Mouse (Mus musculus): Measurements from ENCODE around the gene Irf2.

Gene Irf2

GRCm38 (mm10) chr8:46739003-46739949 lies at the start of gene Irf2:
TSS of gene Irf2 (plus strand) at chr8:46739732.
- DNase-seq, result peak; percentile 92

- DNase-seq, result no peak
These were observed 49.4 kb upstream of the Irf2 start for GRCm38 (mm10) chr8:46690111-46690510.

DNA sequence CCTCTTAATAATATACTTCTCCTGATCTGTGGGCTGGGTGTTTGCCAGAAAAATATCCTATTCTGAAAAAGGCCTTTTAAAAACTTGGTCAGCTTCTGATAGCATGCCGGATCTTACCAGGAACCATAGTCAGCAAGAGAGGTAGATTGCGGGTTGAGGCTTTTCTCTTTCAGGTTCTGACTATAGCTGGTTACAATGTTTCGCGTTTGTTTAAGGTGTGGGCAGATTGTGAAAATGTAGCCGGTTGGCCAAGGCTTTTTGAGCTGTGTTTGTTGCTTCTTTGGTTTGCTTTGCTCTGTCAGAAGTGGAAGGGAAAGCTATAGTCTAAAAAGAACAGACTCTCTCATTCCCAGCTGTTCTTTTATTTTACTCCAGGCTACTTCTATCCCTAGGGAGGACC lies 49.0 kb upstream of the Irf2 start:
- DNase-seq, result no peak

GRCm38 (mm10) chr8:46691360-46691759 lies 48.2 kb upstream of the Irf2 start:
- DNase-seq, result no peak

- DNase-seq, result no peak
These were observed 43.1 kb upstream of the Irf2 start for GRCm38 (mm10) chr8:46696256-46697041.

DNA sequence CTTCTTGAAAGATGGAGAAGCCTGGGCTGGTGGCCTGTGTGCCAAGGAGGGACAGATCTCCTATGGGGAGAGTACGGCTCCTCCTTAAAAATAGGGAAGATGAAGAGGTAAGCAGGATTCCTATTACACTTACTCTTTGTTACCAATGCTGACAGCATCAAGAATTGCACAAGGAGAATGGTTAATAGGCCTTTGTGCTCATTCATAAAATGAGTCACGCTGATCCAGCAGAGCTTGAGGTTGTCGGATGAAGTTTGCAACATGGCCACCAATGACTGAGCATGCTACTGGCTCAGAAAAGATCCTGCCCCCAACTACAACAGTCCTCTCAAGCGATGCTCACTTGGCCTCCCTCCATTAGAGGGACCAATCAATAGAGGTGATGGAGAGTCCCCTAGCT lies 42.0 kb upstream of the Irf2 start:
- no peak for DNase-seq

GRCm38 (mm10) chr8:46698162-46698561 lies 41.4 kb upstream of the Irf2 start:
- no peak for DNase-seq

GRCm38 (mm10) chr8:46705145-46705544 lies 34.4 kb upstream of the Irf2 start:
- DNase-seq, result no peak

- no peak for DNase-seq
These were observed 32.8 kb upstream of the Irf2 start for GRCm38 (mm10) chr8:46706730-46707129.

DNA sequence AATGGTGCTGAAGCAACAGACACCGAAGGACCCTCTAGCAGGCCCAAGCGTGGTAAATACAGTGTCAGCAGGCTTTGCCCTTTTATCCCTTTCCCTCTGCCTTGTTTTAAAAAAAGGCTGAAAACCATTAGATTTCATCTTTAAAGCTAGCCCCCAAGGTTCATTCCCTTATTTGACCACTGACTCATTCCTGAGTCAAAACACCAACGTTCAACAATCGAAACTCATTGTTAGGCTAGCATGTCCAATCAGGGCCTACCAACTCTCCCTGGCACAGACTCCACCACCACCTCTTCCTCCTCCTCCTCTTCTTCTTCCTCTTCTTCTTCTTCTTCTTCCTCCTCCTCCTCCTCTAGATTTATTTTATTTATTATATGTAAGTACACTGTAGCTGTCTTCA lies 30.2 kb upstream of the Irf2 start:
- no peak for DNase-seq

- no peak for DNase-seq
These were observed 29.2 kb upstream of the Irf2 start for GRCm38 (mm10) chr8:46710289-46710688.

DNA sequence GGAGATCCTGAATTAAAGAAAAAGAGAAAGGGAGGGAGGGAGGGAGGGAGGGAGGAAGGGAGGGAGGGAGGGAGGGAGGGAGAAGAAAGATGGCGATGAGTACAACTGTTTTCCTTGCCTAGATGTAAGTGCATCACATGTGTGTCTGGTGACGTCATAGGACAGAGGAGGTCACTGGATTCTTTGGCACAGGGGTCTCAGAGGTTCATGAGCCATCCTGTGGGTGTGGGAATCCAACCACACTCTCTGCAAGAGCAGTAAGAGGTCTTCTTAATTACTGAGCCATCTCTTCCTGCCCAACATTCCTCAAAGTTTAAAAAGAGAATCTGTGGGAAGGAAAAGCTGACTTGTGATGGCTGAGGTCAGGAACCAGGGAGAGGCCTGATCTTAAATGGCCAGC lies 28.0 kb upstream of the Irf2 start:
- DNase-seq, result no peak

DNA sequence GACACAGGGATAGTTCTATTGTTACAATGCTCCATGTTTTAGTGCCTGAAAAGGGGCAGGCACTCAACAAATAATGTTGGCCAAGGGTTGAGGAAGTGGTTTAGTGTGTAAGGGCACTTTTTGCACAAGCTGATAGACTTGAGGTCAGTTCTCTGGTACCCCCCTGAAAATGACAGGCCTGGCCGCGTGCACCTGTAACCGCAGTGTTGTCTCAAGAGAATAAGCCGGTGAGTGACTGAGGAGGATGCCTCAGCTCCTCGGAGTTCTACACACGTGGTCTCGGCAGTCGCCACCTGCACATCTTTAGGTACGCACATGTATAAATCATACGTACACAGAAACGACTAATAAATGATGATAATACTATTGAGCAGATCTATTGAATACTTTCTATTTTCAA lies 26.4 kb upstream of the Irf2 start:
- DNase-seq, result no peak

GRCm38 (mm10) chr8:46713844-46714243 lies 25.7 kb upstream of the Irf2 start:
- peak; percentile 16 for DNase-seq

DNA sequence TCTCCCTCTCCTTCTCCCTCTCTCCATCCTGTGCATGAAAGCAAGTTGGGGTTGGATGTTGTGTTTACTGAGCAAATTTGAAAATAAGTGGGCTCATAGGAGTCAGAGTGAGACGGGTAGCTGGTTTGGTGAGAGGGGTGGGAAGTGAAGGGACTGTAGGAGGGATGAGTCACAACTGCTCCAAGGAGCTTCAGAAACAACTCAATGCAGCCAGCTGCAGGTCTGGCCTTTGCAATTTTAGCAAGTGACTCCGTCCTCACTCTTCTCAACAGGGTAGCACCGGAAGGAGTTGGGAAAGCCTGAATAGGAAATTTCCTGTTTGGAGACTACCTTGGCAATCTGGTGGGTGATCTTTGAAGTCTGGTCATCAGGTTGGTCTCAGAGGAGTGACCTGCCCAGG lies 25.1 kb upstream of the Irf2 start:
- DNase-seq, result no peak

- no peak for DNase-seq
These were observed 23.1 kb upstream of the Irf2 start for GRCm38 (mm10) chr8:46716477-46716876.

DNA sequence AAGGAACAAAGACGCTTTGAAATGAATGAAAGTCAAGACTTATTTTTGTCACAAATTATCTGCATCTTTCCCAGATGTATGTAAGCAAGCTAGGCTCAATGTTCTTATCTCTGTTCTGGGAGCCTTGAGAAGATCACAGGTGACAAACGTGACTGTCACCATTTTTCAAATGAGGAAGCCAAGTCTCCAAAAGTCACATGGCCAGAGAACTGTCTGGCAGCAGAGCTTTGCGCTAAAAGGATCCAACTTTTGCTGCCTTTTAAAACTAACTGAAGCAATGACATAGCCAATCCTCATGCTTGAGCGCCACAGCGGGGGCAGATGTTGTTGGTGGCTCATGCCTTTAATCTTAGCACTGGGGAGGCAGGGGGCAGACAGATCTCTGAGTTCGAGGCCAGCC lies 22.4 kb upstream of the Irf2 start:
- DNase-seq, result no peak

DNA sequence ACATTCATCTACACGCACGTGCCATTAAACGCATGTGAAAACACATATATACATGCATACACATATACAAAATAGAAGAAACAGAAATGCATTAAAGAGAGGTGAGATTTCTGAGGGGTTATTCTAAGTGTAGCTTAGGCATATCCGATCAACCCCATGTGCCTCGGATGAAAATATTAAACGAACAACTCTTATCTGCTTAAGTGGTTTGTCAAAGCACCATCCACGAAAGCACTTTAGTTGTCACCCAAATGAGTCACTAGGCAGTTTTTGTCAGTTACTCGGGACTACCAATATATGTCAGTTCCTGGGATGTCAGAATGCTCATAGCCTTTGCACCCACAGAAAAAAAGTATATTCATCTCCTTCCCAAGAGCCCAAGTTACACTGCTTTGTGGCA lies 21.2 kb upstream of the Irf2 start:
- no peak for DNase-seq

DNA sequence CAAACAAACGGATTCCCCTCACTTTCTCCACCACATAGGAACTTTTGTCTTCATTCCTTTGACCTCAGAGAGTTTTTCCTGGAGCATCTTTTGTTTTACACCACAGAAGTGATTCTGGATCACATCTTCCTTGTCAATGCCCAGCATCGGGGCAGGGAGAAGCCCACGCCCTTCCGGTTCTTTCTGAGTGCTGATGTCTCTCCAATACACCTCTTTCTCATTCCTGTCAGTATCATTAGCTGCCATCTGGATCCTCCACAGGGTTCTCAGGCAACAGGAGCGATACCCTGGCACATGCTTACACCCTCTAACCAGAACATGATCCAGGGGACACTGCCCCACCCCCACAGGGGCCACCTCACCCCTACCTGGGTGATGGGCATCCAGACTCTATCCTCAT lies 20.8 kb upstream of the Irf2 start:
- no peak for DNase-seq

- no peak for DNase-seq
These were observed 18.9 kb upstream of the Irf2 start for GRCm38 (mm10) chr8:46720656-46721055.

- DNase-seq, result peak; percentile 48
These were observed 18.3 kb upstream of the Irf2 start for GRCm38 (mm10) chr8:46721065-46721845.

GRCm38 (mm10) chr8:46722536-46722935 lies 17.0 kb upstream of the Irf2 start:
- no peak for DNase-seq

- DNase-seq, result no peak
These were observed 13.1 kb upstream of the Irf2 start for GRCm38 (mm10) chr8:46726383-46726782.
